Mouse (Mus musculus) kidney, embryonic 15.5 days (tissue): Measurements from ENCODE around the gene Crygs. TPM values are rescaled to one million over a fixed set of nuclear protein-coding genes. Genes with fewer than 3 reads are reported as not detected.
A peak's percentile ranks its signal among the peaks of the same experiment; 100 is the strongest.

ENCODE experiments used
- ATAC-seq: fragments of 200-750 bp; cut with Nextera tagmentation; replicated peaks from 2 replicates; pipeline ENCODE4 v1.8.0; 2017; ENCODE audit warnings: moderate TSS enrichment; ENCODE audit not compliant: low FRiP score
- H3K27ac ChIP-seq: fragments of 300-500 bp; sonication (generic); 2 replicates; pipeline ENCODE4 v1.5.1; 2015; ENCODE audit warnings: mild to moderate bottlenecking, inconsistent platforms
- H3K27me3 ChIP-seq: fragments of 300-500 bp; sonication (generic); 2 replicates; pipeline ENCODE4 v1.6.1; 2015; ENCODE audit warnings: inconsistent platforms
- H3K36me3 ChIP-seq: fragments of 300-500 bp; sonication (generic); 2 replicates; pipeline ENCODE4 v1.6.1; 2015; ENCODE audit warnings: inconsistent platforms
- H3K4me1 ChIP-seq: fragments of 300-500 bp; sonication (generic); 2 replicates; pipeline ENCODE4 v1.6.1; 2015; ENCODE audit warnings: inconsistent platforms
- H3K4me2 ChIP-seq: fragments of 300-500 bp; sonication (generic); 2 replicates; pipeline ENCODE4 v1.6.1; 2015; ENCODE audit warnings: moderate library complexity, mild to moderate bottlenecking, inconsistent platforms
- H3K4me3 ChIP-seq: fragments of 300-500 bp; sonication (generic); replicated peaks from 2 replicates; pipeline ENCODE4 v1.5.1; 2015; ENCODE audit warnings: mild to moderate bottlenecking, inconsistent platforms
- H3K9ac ChIP-seq: fragments of 300-500 bp; sonication (generic); 2 replicates; pipeline ENCODE4 v1.6.1; 2015; ENCODE audit warnings: mild to moderate bottlenecking, inconsistent platforms
- H3K9me3 ChIP-seq: fragments of 300-500 bp; sonication (generic); replicated peaks from 2 replicates; pipeline ENCODE4 v1.6.1; 2016; ENCODE audit warnings: inconsistent platforms
- WGBS: fragments of 180-500 bp; shearing (Covaris S2); methylation state at CpG from one replicate; pipeline ENCODE4 v1.1.7; 2015; ENCODE audit warnings: mixed read lengths; 5-methylcytosine and 5-hydroxymethylcytosine counted together
- polyA plus RNA-seq: library from polyadenylated mRNA; unstranded; fragments of >200 nt; fragmentation: Nextera tagmentation; extraction: Ambion mirVana; gene quantifications from 2 replicates; pipeline ENCODE4 v1.2.1, GENCODE M21; 2015

The Crygs gene
- polyA plus RNA-seq, 1 experiment from 2014 or later = 0.25 TPM

- Histone ChIP-seq H3K4me1 (no peaks in the 10 kb centered on the region), H3K4me2 (no peak overlapping the region), H3K9me3 (no peaks in the 10 kb centered on the region), H3K27ac (no peak overlapping the region), H3K36me3 (peaks cover 54% of the 10 kb centered on the region), H3K9ac (no peak overlapping the region), H3K27me3 (no peaks in the 10 kb centered on the region), H3K4me3 (no peak overlapping the region)
- WGBS = 91% methylated on average over 3 of the region's 3 CpGs
- ATAC-seq = no peak
Observed at GRCm38 (mm10) chr16:22832932-22833525, 21.7 kb upstream of the Crygs start.

- Histone ChIP-seq H3K9me3 (no peaks in the 10 kb centered on the region), H3K27ac (no peak overlapping the region), H3K9ac (no peak overlapping the region), H3K4me3 (no peak overlapping the region), H3K4me1 (no peaks in the 10 kb centered on the region), H3K36me3 (peaks cover 33% of the 10 kb centered on the region), H3K4me2 (no peak overlapping the region), H3K27me3 (no peaks in the 10 kb centered on the region)
- WGBS = 49% methylated on average over 8 of the region's 8 CpGs
- no peak for ATAC-seq
Observed at GRCm38 (mm10) chr16:22820731-22821130, 9.4 kb upstream of the Crygs start.

- Histone ChIP-seq H3K4me3 (0 out of 2 replicates have a peak overlapping the region, but pooled peaks have one; percentile 6), H3K36me3 (no peaks in the 10 kb centered on the region), H3K9me3 (no peaks in the 10 kb centered on the region), H3K27me3 (peaks cover 15% of the 10 kb centered on the region; the same call in 1 of the 2 replicates), H3K4me1 (0 out of 2 replicates have a peak, but pooled peaks cover 8% of the 10 kb centered on the region), H3K9ac (no peak overlapping the region), H3K27ac (no peak overlapping the region), H3K4me2 (peak overlapping the region; percentile 50)
- ATAC-seq = no peak
- WGBS = 13% methylated on average over 17 of the region's 17 CpGs
Observed at GRCm38 (mm10) chr16:22807468-22808070, 3.8 kb downstream of the Crygs start.

- Histone ChIP-seq H3K4me2 (no peak overlapping the region), H3K27ac (no peak overlapping the region), H3K36me3 (no peaks in the 10 kb centered on the region), H3K4me1 (0 out of 2 replicates have a peak, but pooled peaks cover 11% of the 10 kb centered on the region), H3K4me3 (no peak overlapping the region), H3K9me3 (no peaks in the 10 kb centered on the region), H3K9ac (no peak overlapping the region), H3K27me3 (0 out of 2 replicates have a peak, but pooled peaks cover 2% of the 10 kb centered on the region)
- WGBS = 82% methylated on average over 7 of the region's 7 CpGs
- no peak for ATAC-seq
Observed at GRCm38 (mm10) chr16:22802786-22803185, 8.6 kb downstream of the Crygs start.

GRCm38 (mm10) chr16:22800849-22801109, 10.6 kb downstream of the Crygs start:
- ATAC-seq = no peak
- H3K9me3 ChIP-seq = no peaks in the 10 kb centered on the region
- H3K4me2 ChIP-seq = no peak overlapping the region
- H3K27me3 ChIP-seq = no peaks in the 10 kb centered on the region
- H3K4me3 ChIP-seq = no peak overlapping the region
- H3K4me1 ChIP-seq = 0 out of 2 replicates have a peak, but pooled peaks cover 8% of the 10 kb centered on the region
- no peak overlapping the region for H3K27ac ChIP-seq
- H3K36me3 ChIP-seq = no peaks in the 10 kb centered on the region
- 41% methylated on average over 5 of the region's 5 CpGs for WGBS
- H3K9ac ChIP-seq = no peak overlapping the region

GRCm38 (mm10) chr16:22800026-22800848, 11.1 kb downstream of the Crygs start:
- no peaks in the 10 kb centered on the region for H3K27me3 ChIP-seq
- H3K27ac ChIP-seq = no peak overlapping the region
- H3K4me3 ChIP-seq = no peak overlapping the region
- H3K4me1 ChIP-seq = 0 out of 2 replicates have a peak, but pooled peaks cover 8% of the 10 kb centered on the region
- no peaks in the 10 kb centered on the region for H3K36me3 ChIP-seq
- ATAC-seq = no peak
- 57% methylated on average over 6 of the region's 6 CpGs for WGBS
- H3K4me2 ChIP-seq = no peak overlapping the region
- H3K9me3 ChIP-seq = no peaks in the 10 kb centered on the region
- H3K9ac ChIP-seq = no peak overlapping the region

- ATAC-seq = no peak
- H3K36me3 ChIP-seq = no peaks in the 10 kb centered on the region
- no peak overlapping the region for H3K9ac ChIP-seq
- WGBS = 77% methylated on average over 3 of the region's 3 CpGs
- no peak overlapping the region for H3K27ac ChIP-seq
- H3K4me1 ChIP-seq = 0 out of 2 replicates have a peak, but pooled peaks cover 8% of the 10 kb centered on the region
- H3K4me2 ChIP-seq = no peak overlapping the region
- H3K27me3 ChIP-seq = 0 out of 2 replicates have a peak, but pooled peaks cover 4% of the 10 kb centered on the region
- H3K9me3 ChIP-seq = no peaks in the 10 kb centered on the region
- H3K4me3 ChIP-seq = no peak overlapping the region
Observed at GRCm38 (mm10) chr16:22798520-22798919, 12.9 kb downstream of the Crygs start.

GRCm38 (mm10) chr16:22797521-22797920, 13.9 kb downstream of the Crygs start:
- no peak for ATAC-seq
- H3K27ac ChIP-seq = no peak overlapping the region
- 83% methylated on average over 5 of the region's 5 CpGs for WGBS

GRCm38 (mm10) chr16:22795497-22795896, 15.9 kb downstream of the Crygs start:
- Histone ChIP-seq H3K4me3 (no peak overlapping the region), H3K9me3 (no peaks in the 10 kb centered on the region), H3K4me1 (0 out of 2 replicates have a peak, but pooled peaks cover 3% of the 10 kb centered on the region), H3K27ac (no peak overlapping the region), H3K27me3 (0 out of 2 replicates have a peak, but pooled peaks cover 4% of the 10 kb centered on the region), H3K9ac (no peak overlapping the region), H3K4me2 (no peak overlapping the region), H3K36me3 (no peaks in the 10 kb centered on the region)
- WGBS = 88% methylated on average over 3 of the region's 3 CpGs
- no peak for ATAC-seq

More at GRCm38 (mm10) chr16:22797521-22797920, 13.9 kb downstream of the Crygs start:
- Histone ChIP-seq H3K9ac (no peak overlapping the region), H3K4me3 (no peak overlapping the region), H3K36me3 (no peaks in the 10 kb centered on the region), H3K4me1 (0 out of 2 replicates have a peak, but pooled peaks cover 8% of the 10 kb centered on the region), H3K27me3 (0 out of 2 replicates have a peak, but pooled peaks cover 4% of the 10 kb centered on the region), H3K4me2 (no peak overlapping the region), H3K9me3 (no peaks in the 10 kb centered on the region)

- H3K36me3 ChIP-seq = no peaks in the 10 kb centered on the region
- H3K9me3 ChIP-seq = no peaks in the 10 kb centered on the region
- 3% methylated on average over 2 of the region's 2 CpGs for WGBS
- H3K9ac ChIP-seq = no peak overlapping the region
- ATAC-seq = no peak
- 0 out of 2 replicates have a peak, but pooled peaks cover 4% of the 10 kb centered on the region for H3K27me3 ChIP-seq
- H3K4me1 ChIP-seq = no peaks in the 10 kb centered on the region
- no peak overlapping the region for H3K4me2 ChIP-seq
- no peak overlapping the region for H3K27ac ChIP-seq
- no peak overlapping the region for H3K4me3 ChIP-seq
Observed at GRCm38 (mm10) chr16:22791235-22791634, 20.1 kb downstream of the Crygs start.

GRCm38 (mm10) chr16:22789908-22790367, 21.4 kb downstream of the Crygs start:
- Histone ChIP-seq H3K27ac (no peak overlapping the region), H3K9me3 (no peaks in the 10 kb centered on the region), H3K4me1 (no peaks in the 10 kb centered on the region), H3K4me3 (no peak overlapping the region), H3K4me2 (no peak overlapping the region), H3K36me3 (no peaks in the 10 kb centered on the region), H3K9ac (no peak overlapping the region), H3K27me3 (0 out of 2 replicates have a peak, but pooled peaks cover 4% of the 10 kb centered on the region)
- no peak for ATAC-seq
- 40% methylated on average over 10 of the region's 10 CpGs for WGBS

GRCm38 (mm10) chr16:22782686-22783085, 28.7 kb downstream of the Crygs start:
- no peak overlapping the region for H3K4me2 ChIP-seq
- H3K9me3 ChIP-seq = no peaks in the 10 kb centered on the region
- no peak overlapping the region for H3K9ac ChIP-seq
- WGBS = 82% methylated on average over 5 of the region's 5 CpGs
- no peak for ATAC-seq
- no peak overlapping the region for H3K4me3 ChIP-seq
- no peaks in the 10 kb centered on the region for H3K4me1 ChIP-seq
- H3K27me3 ChIP-seq = no peaks in the 10 kb centered on the region
- no peak overlapping the region for H3K27ac ChIP-seq
- no peaks in the 10 kb centered on the region for H3K36me3 ChIP-seq
